Mouse (Mus musculus) olfactory bulb, adult 2 months (tissue): Measurements from ENCODE around the gene Spata45. TPM values are rescaled to one million over a fixed set of nuclear protein-coding genes. Genes with fewer than 3 reads are reported as not detected.

Experiments
- H3K27ac ChIP-seq: fragments of 200-500 bp; 2 replicates; pipeline ENCODE4 v1.5.1; 2012; ENCODE audit warnings: low read depth, low read length; ENCODE audit not compliant: insufficient read depth
- H3K4me1 ChIP-seq: fragments of 200-500 bp; 2 replicates; pipeline ENCODE4 v1.6.1; 2012; ENCODE audit warnings: low read length; ENCODE audit not compliant: control insufficient read depth, insufficient read depth
- H3K4me3 ChIP-seq: fragments of 200-500 bp; 2 replicates; pipeline ENCODE4 v1.5.1; 2012; ENCODE audit warnings: mild to moderate bottlenecking, low read depth, low read length, moderate library complexity; ENCODE audit not compliant: insufficient read depth
- CTCF ChIP-seq: fragments of 200-500 bp; IDR thresholded peaks from 2 replicates; pipeline ENCODE4 v1.5.1; 2012; ENCODE audit warnings: low read depth, mild to moderate bottlenecking, low read length, moderate library complexity; ENCODE audit not compliant: insufficient read depth
- POLR2A ChIP-seq: fragments of 200-500 bp; IDR thresholded peaks from 2 replicates; pipeline ENCODE4 v1.6.1; 2012; ENCODE audit warnings: mild to moderate bottlenecking, low read depth, low read length, moderate library complexity; ENCODE audit not compliant: insufficient read depth
- WGBS: fragments of 180-500 bp; shearing (Covaris S2); methylation state at CpG from one replicate; pipeline ENCODE4 v1.1.7; 2018; 5-methylcytosine and 5-hydroxymethylcytosine counted together
- polyA plus RNA-seq: library from polyadenylated mRNA; stranded (reverse); fragments of >200 nt; gene quantifications from 2 replicates; pipeline ENCODE4 v1.2.4, GENCODE M21; 2012; ENCODE audit warnings: low replicate concordance; ENCODE audit not compliant: missing spikeins, insufficient read depth, insufficient read length

Gene Spata45
- polyA plus RNA-seq, 1 experiment, result not detected

DNA sequence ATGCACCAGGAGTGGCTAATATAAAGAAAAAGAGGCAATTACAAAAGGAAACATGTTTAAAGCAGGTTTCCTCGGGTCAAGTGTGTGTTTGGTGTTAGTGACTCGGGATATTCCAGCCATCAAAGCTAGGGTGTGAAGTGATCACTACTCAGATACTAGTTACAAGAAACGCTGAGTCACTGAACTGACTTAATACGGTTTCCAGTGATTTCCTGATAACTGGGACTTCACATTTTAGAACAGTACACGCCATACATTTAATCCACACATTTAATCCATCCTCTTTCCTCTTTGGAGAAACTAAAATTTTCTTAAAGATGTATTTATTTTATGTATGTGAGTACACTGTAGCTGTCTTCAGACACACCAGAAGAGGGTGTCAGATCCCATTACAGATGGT lies 51.5 kb downstream of the Spata45 start:
- H3K4me1 ChIP-seq, result 0 out of 2 replicates have a peak, but pooled peaks cover 6% of the 10 kb centered on the region
- 92% methylated on average over 5 of the region's 5 CpGs for WGBS
- TF ChIP-seq POLR2A, result no peak
- no peak overlapping the region for H3K4me3 ChIP-seq
- H3K27ac ChIP-seq, result no peak overlapping the region

DNA sequence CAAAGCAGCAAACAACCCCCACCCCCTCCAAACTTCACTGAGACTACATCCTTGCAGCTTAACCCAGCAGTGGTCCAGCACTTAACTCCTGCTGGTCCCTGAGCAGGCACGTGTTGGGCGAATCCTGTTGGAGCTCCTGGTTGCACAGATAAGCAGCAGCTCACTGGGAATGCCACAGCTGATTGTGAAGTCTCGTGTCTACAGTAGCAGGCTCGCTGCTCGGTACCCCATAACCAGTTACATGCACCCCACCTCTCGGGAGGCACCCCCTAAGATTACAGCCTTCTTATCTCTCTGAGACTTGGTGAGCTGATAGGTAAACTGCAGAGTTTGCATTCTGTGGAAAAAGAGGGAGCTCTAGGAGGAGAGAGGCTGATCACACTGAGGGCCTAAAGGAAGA lies 52.9 kb downstream of the Spata45 start:
- 90% methylated on average over 6 of the region's 6 CpGs for WGBS
- TF ChIP-seq POLR2A, result no peak
- no peak for TF ChIP-seq CTCF
- H3K4me3 ChIP-seq, result no peak overlapping the region
- peaks cover 13% of the 10 kb centered on the region for H3K4me1 ChIP-seq
- no peak overlapping the region for H3K27ac ChIP-seq

DNA sequence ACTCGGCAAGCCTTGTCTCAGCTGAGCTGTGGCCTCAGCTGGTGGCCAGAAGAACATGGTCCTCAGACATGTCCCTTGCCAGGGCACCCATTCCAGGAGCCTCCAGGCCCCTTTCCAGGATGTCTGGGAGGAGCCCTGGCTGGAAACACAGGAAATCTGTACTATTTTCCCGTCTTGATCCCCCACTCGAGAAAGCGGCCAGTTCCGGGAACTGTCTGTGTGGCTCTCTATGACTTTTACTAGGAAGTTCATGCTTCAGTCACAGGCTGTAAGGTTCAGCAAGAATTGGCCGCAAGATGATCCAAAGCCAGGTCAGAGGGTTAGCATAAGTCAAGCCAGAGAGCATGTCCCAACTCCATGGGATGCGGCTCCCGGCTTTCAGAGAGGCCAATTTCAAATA lies 55.6 kb downstream of the Spata45 start:
- H3K4me1 ChIP-seq, result peaks cover 14% of the 10 kb centered on the region
- H3K4me3 ChIP-seq, result no peak overlapping the region
- WGBS, result 76% methylated on average over 8 of the region's 8 CpGs
- no peak overlapping the region for H3K27ac ChIP-seq
- TF ChIP-seq POLR2A (no peak), CTCF (no peak)

Other genes with a start within 250 kb of the Spata45 start
- gene Rps6kc1, start 124.9 kb upstream of the Spata45 start, polyA plus RNA-seq, result not detected in 2 replicates
- gene Angel2, start 111.5 kb upstream of the Spata45 start, polyA plus RNA-seq, result not detected in 2 replicates
- not detected in 2 replicates for gene Vash2, start 57.3 kb upstream of the Spata45 start, polyA plus RNA-seq
- not detected in 2 replicates for gene Flvcr1, start 10.5 kb upstream of the Spata45 start, polyA plus RNA-seq
- gene Tatdn3, start 26.3 kb downstream of the Spata45 start, polyA plus RNA-seq, result not detected in 2 replicates
- gene Nsl1, start 26.4 kb downstream of the Spata45 start, polyA plus RNA-seq, result not detected in 2 replicates
- gene Batf3, start 61.2 kb downstream of the Spata45 start, polyA plus RNA-seq, result not detected in 2 replicates
- not detected in 2 replicates for gene Fam71a, start 128.2 kb downstream of the Spata45 start, polyA plus RNA-seq
- not detected in 2 replicates for gene Atf3, start 181.4 kb downstream of the Spata45 start, polyA plus RNA-seq